8 mouse cellular contexts compared by ENCODE assay signal in genomic region chr6:113469432-113469831, GRCm38 (mm10). TPM values are rescaled to one million over a fixed set of nuclear protein-coding genes. Genes with fewer than 3 reads are reported as not detected.
A peak's percentile ranks its signal among the peaks of the same experiment; 100 is the strongest.
DNase-seq lines count a peak whose midpoint lies in the region; ATAC-seq and TF ChIP-seq lines count a peak whose summit lies in the region.

No protein-coding gene starts in this region.

- intact Hi-C loops in gastrocnemius, postnatal 14 days (cut with DNase I; ENCODE audit: low total_unique reads), result loop anchor here (5.0 kb wide), 1 partner anchor 42 kb away; no protein-coding TSS in a partner anchor
- intact Hi-C loops in left cerebral cortex, postnatal 4 days (cut with DNase I), result no loop called here

- TF ChIP-seq POLR2A in cortical plate, adult 2 months (IDR thresholded peaks at IDR 0.05; ENCODE audit: extremely low read depth, insufficient read depth, low read length), result peak; percentile 55; the same call in 1 of the 2 replicates

- DNase-seq in adrenal gland, adult 8-10 months, result peak; percentile 63
- peak; percentile 82 for DNase-seq in gastrocnemius, postnatal 14 days
- DNase-seq in induced T-regulatory cell, adult 2 months (ENCODE audit: low read depth), result peak; percentile 69
- peak; percentile 80 for DNase-seq in left cerebral cortex, postnatal 4 days
- DNase-seq in mesoderm, embryonic 11.5 days (ENCODE audit: low read depth, low spot score), result peak; percentile 79
- DNase-seq in right cerebral cortex, postnatal 25 days, result peak; percentile 71

- no peak; the same call in 1 of the 2 replicates for ATAC-seq in erythroid progenitor cell, adult 5-6 weeks (replicated peaks; ENCODE audit: low FRiP score, poor library complexity, severe bottlenecking)

- peak overlapping the region; percentile 28 for H3K4me3 ChIP-seq in cortical plate, adult 2 months (ENCODE audit: insufficient read depth, low read length)

- H3K27ac ChIP-seq in cortical plate, adult 2 months (ENCODE audit: insufficient read depth, low read length), result no peak overlapping the region

- peak; percentile 68 for TF ChIP-seq CTCF in cortical plate, adult 2 months (IDR thresholded peaks at IDR 0.05; ENCODE audit: extremely low read depth, insufficient read depth, low read length)

- no peaks in the 10 kb centered on the region for H3K4me1 ChIP-seq in cortical plate, adult 2 months (ENCODE audit: control insufficient read depth, insufficient read depth, low read length)

RNA-seq across cellular contexts. Expression of gene Il17rc, which starts 1.8 kb away (rescaled TPM):
- total RNA-seq in adrenal gland, adult 8-10 months (2022), result 10 to 100 TPM; 17.5 to 29.1 (median 24.0) TPM
- polyA plus RNA-seq in cortical plate, adult 2 months (2012; rRNA removed), result 6.9 and 7.3 TPM in 2 replicates
- 1 to 10 TPM; 6.8 TPM for total RNA-seq in gastrocnemius, postnatal 14 days (2021)
- total RNA-seq in left cerebral cortex, postnatal 4 days (2021), result 1 to 10 TPM; 2.2 to 2.4 TPM
- total RNA-seq in erythroid progenitor cell, adult 5-6 weeks (2015; ENCODE audit: low replicate concordance), result not detected in 2 replicates
- not detected in 2 replicates for total RNA-seq in erythroid progenitor cell, adult 5-6 weeks (2017; ENCODE audit: low replicate concordance)

RNA-seq across cellular contexts. Expression of gene Il17re, which starts 11.1 kb away (rescaled TPM):
- 1 to 10 TPM in 3 of 4 experiments, under 1 TPM in 1; 0.74 to 1.9 (median 1.1) TPM for total RNA-seq in adrenal gland, adult 8-10 months (2022)
- 0.42 and 0.75 TPM in 2 replicates for polyA plus RNA-seq in cortical plate, adult 2 months (2012; rRNA removed)
- under 1 TPM; 0.31 to 0.49 TPM for total RNA-seq in gastrocnemius, postnatal 14 days (2021)
- under 1 TPM; 0.26 to 0.30 TPM for total RNA-seq in left cerebral cortex, postnatal 4 days (2021)
- total RNA-seq in erythroid progenitor cell, adult 5-6 weeks (2015; ENCODE audit: low replicate concordance), result not detected in 2 replicates
- total RNA-seq in erythroid progenitor cell, adult 5-6 weeks (2017; ENCODE audit: low replicate concordance), result not detected in 2 replicates

RNA-seq across cellular contexts. Expression of gene Creld1, which starts 13.7 kb away (rescaled TPM):
- 10 to 100 TPM; 60.8 to 69.9 (median 67.4) TPM for total RNA-seq in adrenal gland, adult 8-10 months (2022)
- polyA plus RNA-seq in cortical plate, adult 2 months (2012; rRNA removed), result 60.2 and 62.8 TPM in 2 replicates
- total RNA-seq in gastrocnemius, postnatal 14 days (2021), result 10 to 100 TPM; 37.1 to 39.6 TPM
- total RNA-seq in left cerebral cortex, postnatal 4 days (2021), result 10 to 100 TPM; 80.4 to 82.1 TPM
- total RNA-seq in erythroid progenitor cell, adult 5-6 weeks (2015; ENCODE audit: low replicate concordance), result not detected in 2 replicates
- not detected in 2 replicates for total RNA-seq in erythroid progenitor cell, adult 5-6 weeks (2017; ENCODE audit: low replicate concordance)

RNA-seq across cellular contexts. Expression of gene Jagn1, which starts 27.1 kb away (rescaled TPM):
- total RNA-seq in adrenal gland, adult 8-10 months (2022), result 10 to 100 TPM; 40.6 to 52.5 (median 46.4) TPM
- 51.8 and 54.0 TPM in 2 replicates for polyA plus RNA-seq in cortical plate, adult 2 months (2012; rRNA removed)
- total RNA-seq in gastrocnemius, postnatal 14 days (2021), result 10 to 100 TPM; 28.6 to 32.4 TPM
- 10 to 100 TPM; 39.1 to 44.9 TPM for total RNA-seq in left cerebral cortex, postnatal 4 days (2021)
- 11.2 and 13.0 TPM in 2 replicates for total RNA-seq in erythroid progenitor cell, adult 5-6 weeks (2015; ENCODE audit: low replicate concordance)
- 4.5 and 6.9 TPM in 2 replicates for total RNA-seq in erythroid progenitor cell, adult 5-6 weeks (2017; ENCODE audit: low replicate concordance)

RNA-seq across cellular contexts. Expression of gene Prrt3, which starts 32.3 kb away (rescaled TPM):
- total RNA-seq in adrenal gland, adult 8-10 months (2022), result under 1 TPM; 0.20 to 0.40 (median 0.31) TPM
- 46.2 and 46.3 TPM in 2 replicates for polyA plus RNA-seq in cortical plate, adult 2 months (2012; rRNA removed)
- total RNA-seq in gastrocnemius, postnatal 14 days (2021), result under 1 TPM; 0.11 to 0.12 TPM
- total RNA-seq in left cerebral cortex, postnatal 4 days (2021), result 10 to 100 TPM; 15.5 to 19.7 TPM
- not detected in 2 replicates for total RNA-seq in erythroid progenitor cell, adult 5-6 weeks (2015; ENCODE audit: low replicate concordance)
- not detected in 2 replicates for total RNA-seq in erythroid progenitor cell, adult 5-6 weeks (2017; ENCODE audit: low replicate concordance)

Comparison
In these comparisons a context has a peak if more than half of its experiments do, and no peak if none do; other contexts are left out.
1. RNA of gene Creld1, which starts 13.7 kb away (total RNA-seq): 80.4 to 82.1 TPM in left cerebral cortex, postnatal 4 days, 60.8 to 69.9 TPM in adrenal gland, adult 8-10 months and 37.1 to 39.6 TPM in gastrocnemius, postnatal 14 days; not detected in erythroid progenitor cell, adult 5-6 weeks; every median in the first group is over 10 times any median in the second.
2. Peak in every context shown above with its lines, with median percentiles within 50 percentile points of each other: DNase-seq.